Mouse (Mus musculus): Measurements from ENCODE around the gene Eif2b3. TPM values are rescaled to one million over a fixed set of nuclear protein-coding genes. Genes with fewer than 3 reads are reported as not detected.

The Eif2b3 gene
- polyA plus RNA-seq, 1 experiment: 1.5 TPM

GRCm38 (mm10) chr4:117068035-117068434 is 48.8 kb downstream of the Eif2b3 start:
- no peaks in the 10 kb centered on the region for H3K27me3 ChIP-seq (ENCODE audit: control insufficient read depth, insufficient read depth, low read length)
- no peak overlapping the region for H3K4me3 ChIP-seq (ENCODE audit: low read depth, low read length)
- no peak overlapping the region for H3K27ac ChIP-seq (ENCODE audit: insufficient read depth, low read depth, low read length)
- H3K4me1 ChIP-seq (ENCODE audit: control insufficient read depth, insufficient read depth, insufficient read length, low read length): no peaks in the 10 kb centered on the region
- TF ChIP-seq CTCF (IDR thresholded peaks at IDR 0.05; ENCODE audit: extremely low read depth, insufficient read length, insufficient replicate concordance, low read depth, low read length) (no peak), POLR2A (IDR thresholded peaks at IDR 0.05; ENCODE audit: low read depth, low read length) (no peak)
- H3K36me3 ChIP-seq (ENCODE audit: control insufficient read depth, insufficient read depth, low read length): peaks cover 22% of the 10 kb centered on the region
- 86% methylated on average over 7 of the region's 7 CpGs for WGBS

GRCm38 (mm10) chr4:117069647-117070046 is 50.4 kb downstream of the Eif2b3 start:
- Histone ChIP-seq H3K4me1 (ENCODE audit: control insufficient read depth, insufficient read depth, insufficient read length, low read length) (no peaks in the 10 kb centered on the region), H3K27ac (ENCODE audit: insufficient read depth, low read depth, low read length) (no peak overlapping the region), H3K4me3 (ENCODE audit: low read depth, low read length) (no peak overlapping the region), H3K27me3 (ENCODE audit: control insufficient read depth, insufficient read depth, low read length) (no peaks in the 10 kb centered on the region), H3K36me3 (ENCODE audit: control insufficient read depth, insufficient read depth, low read length) (peaks cover 22% of the 10 kb centered on the region)
- 90% methylated on average over 1 of the region's 1 CpGs for WGBS
- TF ChIP-seq POLR2A (IDR thresholded peaks at IDR 0.05; ENCODE audit: low read depth, low read length): no peak

GRCm38 (mm10) chr4:117070624-117071023 is 51.4 kb downstream of the Eif2b3 start:
- Histone ChIP-seq H3K4me3 (ENCODE audit: low read depth, low read length) (no peak overlapping the region), H3K4me1 (ENCODE audit: control insufficient read depth, insufficient read depth, insufficient read length, low read length) (no peaks in the 10 kb centered on the region), H3K27ac (ENCODE audit: insufficient read depth, low read depth, low read length) (no peak overlapping the region), H3K36me3 (ENCODE audit: control insufficient read depth, insufficient read depth, low read length) (peaks cover 17% of the 10 kb centered on the region), H3K27me3 (ENCODE audit: control insufficient read depth, insufficient read depth, low read length) (no peaks in the 10 kb centered on the region)
- TF ChIP-seq POLR2A (IDR thresholded peaks at IDR 0.05; ENCODE audit: low read depth, low read length): no peak
- TF ChIP-seq CTCF (IDR thresholded peaks at IDR 0.05; ENCODE audit: extremely low read depth, insufficient read length, insufficient replicate concordance, low read depth, low read length): no peak
- WGBS: 83% methylated on average over 4 of the region's 4 CpGs

- no peaks in the 10 kb centered on the region for H3K4me1 ChIP-seq (ENCODE audit: control insufficient read depth, insufficient read depth, insufficient read length, low read length)
- 91% methylated on average over 5 of the region's 5 CpGs for WGBS
- no peak overlapping the region for H3K4me3 ChIP-seq (ENCODE audit: low read depth, low read length)
- H3K27me3 ChIP-seq (ENCODE audit: control insufficient read depth, insufficient read depth, low read length): no peaks in the 10 kb centered on the region
- no peak for TF ChIP-seq POLR2A (IDR thresholded peaks at IDR 0.05; ENCODE audit: low read depth, low read length)
- TF ChIP-seq CTCF (IDR thresholded peaks at IDR 0.05; ENCODE audit: extremely low read depth, insufficient read length, insufficient replicate concordance, low read depth, low read length): no peak
- peaks cover 17% of the 10 kb centered on the region for H3K36me3 ChIP-seq (ENCODE audit: control insufficient read depth, insufficient read depth, low read length)
- no peak overlapping the region for H3K27ac ChIP-seq (ENCODE audit: insufficient read depth, low read depth, low read length)
These were observed 52.0 kb downstream of the Eif2b3 start for GRCm38 (mm10) chr4:117071183-117071582.

GRCm38 (mm10) chr4:117087948-117088640 is 68.9 kb downstream of the Eif2b3 start:
- H3K27ac ChIP-seq (ENCODE audit: insufficient read depth, low read depth, low read length): no peak overlapping the region
- H3K36me3 ChIP-seq (ENCODE audit: control insufficient read depth, insufficient read depth, low read length): no peaks in the 10 kb centered on the region; the same call in none of the 2 replicates
- TF ChIP-seq CTCF (IDR thresholded peaks at IDR 0.05; ENCODE audit: extremely low read depth, insufficient read length, insufficient replicate concordance, low read depth, low read length): no peak
- no peak for TF ChIP-seq POLR2A (IDR thresholded peaks at IDR 0.05; ENCODE audit: low read depth, low read length)
- no peak overlapping the region for H3K4me3 ChIP-seq (ENCODE audit: low read depth, low read length)
- H3K4me1 ChIP-seq (ENCODE audit: control insufficient read depth, insufficient read depth, insufficient read length, low read length): no peaks in the 10 kb centered on the region
- whole genome bisulfite sequencing: 55% methylated on average over 7 of the region's 7 CpGs
- H3K27me3 ChIP-seq (ENCODE audit: control insufficient read depth, insufficient read depth, low read length): no peaks in the 10 kb centered on the region

- no peaks in the 10 kb centered on the region for H3K4me1 ChIP-seq (ENCODE audit: control insufficient read depth, insufficient read depth, insufficient read length, low read length)
- H3K27ac ChIP-seq (ENCODE audit: insufficient read depth, low read depth, low read length): no peak overlapping the region
- WGBS: 48% methylated on average over 7 of the region's 7 CpGs
- no peak overlapping the region for H3K4me3 ChIP-seq (ENCODE audit: low read depth, low read length)
- H3K36me3 ChIP-seq (ENCODE audit: control insufficient read depth, insufficient read depth, low read length): no peaks in the 10 kb centered on the region
- H3K27me3 ChIP-seq (ENCODE audit: control insufficient read depth, insufficient read depth, low read length): 0 out of 2 replicates have a peak, but pooled peaks cover 2% of the 10 kb centered on the region
- TF ChIP-seq CTCF (IDR thresholded peaks at IDR 0.05; ENCODE audit: extremely low read depth, insufficient read length, insufficient replicate concordance, low read depth, low read length) (no peak), POLR2A (IDR thresholded peaks at IDR 0.05; ENCODE audit: low read depth, low read length) (no peak)
These were observed 71.4 kb downstream of the Eif2b3 start for GRCm38 (mm10) chr4:117090586-117090985.

- Histone ChIP-seq H3K4me1 (ENCODE audit: control insufficient read depth, insufficient read depth, insufficient read length, low read length) (peaks cover 4% of the 10 kb centered on the region; the same call in 1 of the 2 replicates), H3K4me3 (ENCODE audit: low read depth, low read length) (no peak overlapping the region), H3K27ac (ENCODE audit: insufficient read depth, low read depth, low read length) (no peak overlapping the region), H3K36me3 (ENCODE audit: control insufficient read depth, insufficient read depth, low read length) (no peaks in the 10 kb centered on the region), H3K27me3 (ENCODE audit: control insufficient read depth, insufficient read depth, low read length) (peaks cover 16% of the 10 kb centered on the region)
- no peak for TF ChIP-seq POLR2A (IDR thresholded peaks at IDR 0.05; ENCODE audit: low read depth, low read length)
- TF ChIP-seq CTCF (IDR thresholded peaks at IDR 0.05; ENCODE audit: extremely low read depth, insufficient read length, insufficient replicate concordance, low read depth, low read length): no peak
- WGBS: 81% methylated on average over 3 of the region's 3 CpGs
These were observed 75.6 kb downstream of the Eif2b3 start for GRCm38 (mm10) chr4:117094626-117095361.

Measured in small intestine, adult 2 months (tissue).